Mouse (Mus musculus) ES-Bruce4 (cell line): ENCODE results near the gene Sqor.

ENCODE experiments used
- CTCF ChIP-seq: IDR thresholded peaks from one replicate; pipeline ENCODE4 v1.8.1; 2011; ENCODE audit warnings: low read depth, low read length
- EP300 ChIP-seq: IDR thresholded peaks from 2 replicates; pipeline ENCODE4 v1.6.1; 2011; ENCODE audit warnings: low read depth, low read length; ENCODE audit not compliant: insufficient read depth
- POLR2A ChIP-seq: IDR thresholded peaks from one replicate; pipeline ENCODE4 v1.8.1; 2011; ENCODE audit warnings: low read length; ENCODE audit not compliant: insufficient read depth

- no peak for TF ChIP-seq CTCF
- TF ChIP-seq POLR2A: no peak
- no peak for TF ChIP-seq EP300
These were observed 33.6 kb upstream of the Sqor start for GRCm38 (mm10) chr2:122731456-122731855.
